Mouse (Mus musculus) B cell, adult 67 days (primary cell): Measurements from ENCODE around the gene Optc. TPM values are rescaled to one million over a fixed set of nuclear protein-coding genes. Genes with fewer than 3 reads are reported as not detected.

ENCODE experiments used
- total RNA-seq, 2 experiments: library from RNA; stranded (reverse); gene quantifications; 4 replicates each; pipeline ENCODE4 v1.2.4; 2023

Optc gene
- not detected for total RNA-seq

DNA sequence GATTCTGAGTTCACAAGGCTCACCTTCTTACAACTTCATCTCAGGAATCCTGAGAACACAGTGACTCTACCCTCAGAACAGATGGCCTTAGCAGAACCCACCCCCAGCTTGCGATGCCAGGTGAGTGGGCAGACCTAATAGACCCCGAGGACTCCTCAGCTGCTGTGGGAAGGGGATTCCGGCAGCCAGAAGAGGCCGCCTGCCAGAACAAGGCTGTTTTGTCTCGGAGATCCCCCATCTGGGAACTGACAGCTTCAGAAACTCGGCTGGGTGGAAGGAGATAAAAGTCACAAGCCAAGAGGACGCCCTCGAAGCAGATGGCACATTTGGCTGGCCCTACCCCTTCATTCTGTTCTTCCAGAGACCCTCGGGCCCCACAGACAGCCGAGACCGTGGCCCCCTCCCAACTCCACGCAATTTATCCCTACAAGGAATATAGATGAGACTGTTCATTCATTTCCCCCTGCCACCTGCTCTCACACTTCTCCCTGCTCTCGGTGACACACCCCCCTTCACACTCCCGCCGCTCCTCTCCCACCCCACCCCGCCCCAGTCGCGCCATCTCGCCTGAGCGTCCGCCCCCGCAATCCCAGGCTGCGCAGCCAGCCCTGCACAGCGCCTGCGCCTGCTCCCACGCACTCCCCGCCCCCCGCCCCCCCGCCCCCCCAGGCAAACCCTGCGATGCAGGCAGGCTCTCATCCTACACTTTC, at the start of gene Optc:
Gene Optc (minus strand): TSS at position 51 of the 710 bp plus-strand sequence.

DNA sequence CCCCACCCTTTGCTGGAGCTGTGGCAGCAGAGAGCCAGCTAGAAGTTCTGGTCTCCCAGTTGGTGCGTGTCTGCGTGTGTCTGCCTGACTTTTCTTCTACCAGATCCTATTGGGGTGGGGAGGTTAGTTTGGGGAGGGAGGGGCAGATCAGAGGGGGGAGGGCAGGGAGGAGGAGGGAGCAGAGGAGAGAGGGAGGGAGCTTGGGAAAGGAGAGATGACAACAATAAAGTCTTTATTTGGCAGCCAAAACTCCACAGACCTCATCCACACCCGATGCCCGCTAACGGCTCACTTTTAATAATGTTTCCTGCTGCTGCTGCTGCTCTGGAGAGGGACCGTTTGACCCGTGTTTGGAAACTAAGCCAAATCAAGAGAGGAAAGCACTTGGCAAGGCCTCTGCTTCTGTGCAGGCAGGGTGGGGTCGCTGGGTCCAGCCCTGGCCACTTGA, 13.5 kb upstream of the Optc start, which contains the start of gene Prelp:
Gene Prelp (minus strand): TSS at position 111 of the 448 bp plus-strand sequence.

Other genes with a start within 250 kb of the Optc start
- 10 to 100 TPM; 28.6 to 32.8 TPM for gene Zbed6, start 247.1 kb downstream of the Optc start, total RNA-seq
- 10 to 100 TPM; 49.7 to 57.8 TPM for gene Gm38394, start 246.7 kb downstream of the Optc start, total RNA-seq
- 100 to 1,000 TPM; 194 to 204 TPM for gene Lax1, start 217.9 kb downstream of the Optc start, total RNA-seq
- under 1 TPM; 0.12 to 0.84 TPM for gene Atp2b4, start 107.0 kb downstream of the Optc start, total RNA-seq
- gene Prelp, start 13.4 kb upstream of the Optc start, total RNA-seq = not detected
- not detected for gene Fmod, start 129.3 kb upstream of the Optc start, total RNA-seq
- 100 to 1,000 TPM; 238 to 281 TPM for gene Btg2, start 171.1 kb upstream of the Optc start, total RNA-seq
- not detected for gene Chit1, start 203.2 kb upstream of the Optc start, total RNA-seq